Mouse (Mus musculus) stomach, postnatal 0 days (tissue): ENCODE measurements at regions not wholly inside any gene's neighbourhood (a gene's known extent, or its start where the extent isn't known, plus 50 kb on each side); places are given as distances from the start of the nearest gene placed in this dataset.

Source experiments
- CTCF ChIP-seq: IDR thresholded peaks from 2 replicates; pipeline ENCODE4 v1.5.1; 2016; ENCODE audit warnings: antibody characterized with exemption, low read depth, mild to moderate bottlenecking, moderate library complexity
- EP300 ChIP-seq: optimal IDR thresholded peaks from 2 replicates; pipeline ENCODE3; 2016; ENCODE audit warnings: antibody characterized with exemption

DNA sequence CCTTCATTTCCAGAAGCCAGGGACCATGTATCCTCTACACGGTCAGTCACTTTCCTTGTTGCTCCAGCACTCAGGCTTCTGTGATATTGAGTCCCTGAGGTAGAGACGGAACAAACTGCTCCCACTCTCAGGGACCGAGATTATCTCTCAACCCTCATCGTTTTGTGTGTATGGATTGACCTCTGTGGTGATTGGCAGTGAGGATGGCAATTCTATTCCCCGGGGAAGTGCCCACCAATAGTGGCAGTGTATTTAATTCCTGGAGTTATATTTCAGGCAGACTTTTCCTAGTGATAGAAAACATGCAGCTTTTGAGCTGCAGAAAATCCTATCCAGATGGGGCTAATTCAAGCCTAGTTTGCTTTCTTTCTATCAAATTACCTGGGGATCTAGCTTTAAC is 157.8 kb upstream of the Krr1 start:
- no peak for TF ChIP-seq CTCF
- TF ChIP-seq EP300 = no peak
